Mouse (Mus musculus): ENCODE results near the gene Uqcc1. TPM values are rescaled to one million over a fixed set of nuclear protein-coding genes. Genes with fewer than 3 reads are reported as not detected.
"Not testable (repeated sequence)": the region's sequence is repeated elsewhere in the genome, so short reads cannot be mapped to it uniquely, and the experiment has no call there.

The Uqcc1 gene
- polyA plus RNA-seq, 1 experiment from 2014 or later = 66.3 TPM

GRCm38 (mm10) chr2:155941697-155942442, 11.8 kb upstream of the Uqcc1 start:
- no peaks in the 10 kb centered on the region for H3K27me3 ChIP-seq (ENCODE audit: control insufficient read depth, insufficient read depth, low read length)
- H3K9me3 ChIP-seq (ENCODE audit: control insufficient read depth, low read length) = no peaks in the 10 kb centered on the region
- H3K36me3 ChIP-seq (ENCODE audit: control insufficient read depth, insufficient read depth, low read length) = no peaks in the 10 kb centered on the region
- 82% methylated on average over 40 of the region's 40 CpGs for WGBS
- peaks cover 9% of the 10 kb centered on the region; the same call in 1 of the 2 replicates for H3K4me1 ChIP-seq (ENCODE audit: control insufficient read depth, insufficient read depth, low read length)
- H3K9ac ChIP-seq (ENCODE audit: low read depth, low read length) = no peak overlapping the region
- H3K27ac ChIP-seq (ENCODE audit: low read depth, low read length) = no peak overlapping the region
- ATAC-seq (ENCODE audit: low FRiP score, low TSS enrichment) = no peak
- H3K4me3 ChIP-seq (ENCODE audit: low read length) = no peak overlapping the region
- no peak overlapping the region for H3K4me2 ChIP-seq (replicated peaks; ENCODE audit: low read depth, low read length)

GRCm38 (mm10) chr2:155940681-155941080, 10.6 kb upstream of the Uqcc1 start, which contains the start of gene Gm15557:
Gene Gm15557, plus strand, starts transcription at chr2:155940728.
- H3K27me3 ChIP-seq (ENCODE audit: control insufficient read depth, insufficient read depth, low read length) = no peaks in the 10 kb centered on the region
- no peak for ATAC-seq (ENCODE audit: low FRiP score, low TSS enrichment)
- no peaks in the 10 kb centered on the region for H3K36me3 ChIP-seq (ENCODE audit: control insufficient read depth, insufficient read depth, low read length)
- H3K9ac ChIP-seq (ENCODE audit: low read depth, low read length) = no peak within 1 kb of the TSS
- H3K4me2 ChIP-seq (replicated peaks; ENCODE audit: low read depth, low read length) = no peak within 1 kb of the TSS
- H3K9me3 ChIP-seq (ENCODE audit: control insufficient read depth, low read length) = no peaks in the 10 kb centered on the region
- H3K27ac ChIP-seq (ENCODE audit: low read depth, low read length) = no peak within 1 kb of the TSS
- H3K4me3 ChIP-seq (ENCODE audit: low read length) = no peak within 1 kb of the TSS
- WGBS = 95% methylated on average over 3 of the region's 3 CpGs
- peaks cover 9% of the 10 kb centered on the region; the same call in 1 of the 2 replicates for H3K4me1 ChIP-seq (ENCODE audit: control insufficient read depth, insufficient read depth, low read length)

GRCm38 (mm10) chr2:155939897-155940529, 9.9 kb upstream of the Uqcc1 start:
- H3K4me3 ChIP-seq (ENCODE audit: low read length) = no peak overlapping the region
- no peak overlapping the region for H3K4me2 ChIP-seq (replicated peaks; ENCODE audit: low read depth, low read length)
- no peak for ATAC-seq (ENCODE audit: low FRiP score, low TSS enrichment)
- no peak overlapping the region for H3K9ac ChIP-seq (ENCODE audit: low read depth, low read length)
- H3K27ac ChIP-seq (ENCODE audit: low read depth, low read length) = no peak overlapping the region
- no peaks in the 10 kb centered on the region for H3K27me3 ChIP-seq (ENCODE audit: control insufficient read depth, insufficient read depth, low read length)
- H3K4me1 ChIP-seq (ENCODE audit: control insufficient read depth, insufficient read depth, low read length) = peaks cover 9% of the 10 kb centered on the region; the same call in 1 of the 2 replicates
- WGBS = 76% methylated on average over 7 of the region's 7 CpGs
- no peaks in the 10 kb centered on the region for H3K36me3 ChIP-seq (ENCODE audit: control insufficient read depth, insufficient read depth, low read length)
- H3K9me3 ChIP-seq (ENCODE audit: control insufficient read depth, low read length) = no peaks in the 10 kb centered on the region

GRCm38 (mm10) chr2:155928711-155929345, 1.3 kb downstream of the Uqcc1 start:
- 55% methylated on average over 7 of the region's 7 CpGs for WGBS
- ATAC-seq (ENCODE audit: low FRiP score, low TSS enrichment) = no peak
- no peaks in the 10 kb centered on the region for H3K36me3 ChIP-seq (ENCODE audit: control insufficient read depth, insufficient read depth, low read length)
- no peaks in the 10 kb centered on the region for H3K9me3 ChIP-seq (ENCODE audit: control insufficient read depth, low read length)
- peak overlapping the region; percentile 78 for H3K4me3 ChIP-seq (ENCODE audit: low read length)
- peak overlapping the region; percentile 70; the same call in 1 of the 2 replicates for H3K9ac ChIP-seq (ENCODE audit: low read depth, low read length)
- peaks cover 13% of the 10 kb centered on the region for H3K4me1 ChIP-seq (ENCODE audit: control insufficient read depth, insufficient read depth, low read length)
- no peaks in the 10 kb centered on the region for H3K27me3 ChIP-seq (ENCODE audit: control insufficient read depth, insufficient read depth, low read length)
- no peak overlapping the region; the same call in 1 of the 2 replicates for H3K27ac ChIP-seq (ENCODE audit: low read depth, low read length)
- H3K4me2 ChIP-seq (replicated peaks; ENCODE audit: low read depth, low read length) = peak overlapping the region; percentile 76

- not testable (repeated sequence) for ATAC-seq (ENCODE audit: low FRiP score, low TSS enrichment); H3K4me3 ChIP-seq (ENCODE audit: low read length)
- 88% methylated on average over 6 of the region's 6 CpGs for WGBS
These were observed 4.9 kb downstream of the Uqcc1 start for GRCm38 (mm10) chr2:155925213-155925612.

GRCm38 (mm10) chr2:155923143-155923542, 7.0 kb downstream of the Uqcc1 start:
- ATAC-seq (ENCODE audit: low FRiP score, low TSS enrichment) = no peak
- 93% methylated on average over 7 of the region's 7 CpGs for WGBS
- H3K36me3 ChIP-seq (ENCODE audit: control insufficient read depth, insufficient read depth, low read length) = peaks cover 4% of the 10 kb centered on the region; the same call in 1 of the 2 replicates

More at GRCm38 (mm10) chr2:155925213-155925612, 4.9 kb downstream of the Uqcc1 start:
- H3K9me3 ChIP-seq (ENCODE audit: control insufficient read depth, low read length); H3K9ac ChIP-seq (ENCODE audit: low read depth, low read length); H3K27me3 ChIP-seq (ENCODE audit: control insufficient read depth, insufficient read depth, low read length); H3K4me2 ChIP-seq (replicated peaks; ENCODE audit: low read depth, low read length); H3K36me3 ChIP-seq (ENCODE audit: control insufficient read depth, insufficient read depth, low read length); H3K27ac ChIP-seq (ENCODE audit: low read depth, low read length): not testable (repeated sequence)
- H3K4me1 ChIP-seq (ENCODE audit: control insufficient read depth, insufficient read depth, low read length) = peaks cover 13% of the 10 kb centered on the region

GRCm38 (mm10) chr2:155914684-155915083, 15.4 kb downstream of the Uqcc1 start:
- no peak overlapping the region for H3K4me3 ChIP-seq (ENCODE audit: low read length)
- no peak overlapping the region for H3K4me2 ChIP-seq (replicated peaks; ENCODE audit: low read depth, low read length)
- H3K36me3 ChIP-seq (ENCODE audit: control insufficient read depth, insufficient read depth, low read length) = peaks cover 35% of the 10 kb centered on the region
- no peaks in the 10 kb centered on the region for H3K27me3 ChIP-seq (ENCODE audit: control insufficient read depth, insufficient read depth, low read length)
- H3K9me3 ChIP-seq (ENCODE audit: control insufficient read depth, low read length) = no peaks in the 10 kb centered on the region
- H3K9ac ChIP-seq (ENCODE audit: low read depth, low read length) = no peak overlapping the region
- no peak overlapping the region for H3K27ac ChIP-seq (ENCODE audit: low read depth, low read length)
- no peaks in the 10 kb centered on the region for H3K4me1 ChIP-seq (ENCODE audit: control insufficient read depth, insufficient read depth, low read length)
- no peak for ATAC-seq (ENCODE audit: low FRiP score, low TSS enrichment)
- WGBS = 89% methylated on average over 6 of the region's 6 CpGs

More at GRCm38 (mm10) chr2:155923143-155923542, 7.0 kb downstream of the Uqcc1 start:
- no peak overlapping the region for H3K4me3 ChIP-seq (ENCODE audit: low read length)
- H3K4me2 ChIP-seq (replicated peaks; ENCODE audit: low read depth, low read length) = no peak overlapping the region
- H3K27ac ChIP-seq (ENCODE audit: low read depth, low read length) = no peak overlapping the region
- H3K9me3 ChIP-seq (ENCODE audit: control insufficient read depth, low read length) = no peaks in the 10 kb centered on the region
- peaks cover under 1% of the 10 kb centered on the region; the same call in 1 of the 2 replicates for H3K4me1 ChIP-seq (ENCODE audit: control insufficient read depth, insufficient read depth, low read length)
- H3K9ac ChIP-seq (ENCODE audit: low read depth, low read length) = no peak overlapping the region
- H3K27me3 ChIP-seq (ENCODE audit: control insufficient read depth, insufficient read depth, low read length) = no peaks in the 10 kb centered on the region

GRCm38 (mm10) chr2:155903632-155904008, 26.5 kb downstream of the Uqcc1 start:
- no peak overlapping the region for H3K27ac ChIP-seq (ENCODE audit: low read depth, low read length)
- no peaks in the 10 kb centered on the region for H3K4me1 ChIP-seq (ENCODE audit: control insufficient read depth, insufficient read depth, low read length)
- peaks cover 18% of the 10 kb centered on the region for H3K36me3 ChIP-seq (ENCODE audit: control insufficient read depth, insufficient read depth, low read length)
- H3K27me3 ChIP-seq (ENCODE audit: control insufficient read depth, insufficient read depth, low read length) = no peaks in the 10 kb centered on the region
- H3K9ac ChIP-seq (ENCODE audit: low read depth, low read length) = no peak overlapping the region
- no peaks in the 10 kb centered on the region for H3K9me3 ChIP-seq (ENCODE audit: control insufficient read depth, low read length)
- no peak overlapping the region for H3K4me3 ChIP-seq (ENCODE audit: low read length)
- no peak for ATAC-seq (ENCODE audit: low FRiP score, low TSS enrichment)
- H3K4me2 ChIP-seq (replicated peaks; ENCODE audit: low read depth, low read length) = no peak overlapping the region
- WGBS = 93% methylated on average over 6 of the region's 6 CpGs

Measured in kidney, embryonic 14.5 days (tissue).